8 mouse cellular contexts compared by ENCODE assay signal in genomic region chr12:72085329-72086165, GRCm38 (mm10). TPM values are rescaled to one million over a fixed set of nuclear protein-coding genes. Genes with fewer than 3 reads are reported as not detected.
A peak's percentile ranks its signal among the peaks of the same experiment; 100 is the strongest.
DNase-seq lines count a peak whose midpoint lies in the region; ATAC-seq and TF ChIP-seq lines count a peak whose summit lies in the region.

L3hypdh (minus strand) TSS chr12:72085439.
Jkamp (plus strand) TSS chr12:72085589.

- H3K36me3 ChIP-seq in CH12.LX (replicated peaks in 1 of 2; ENCODE audit: control insufficient read depth in 1 of 2, insufficient read depth in 1 of 2, low read length in 1 of 2) = peaks cover 5 to 8% of the 10 kb centered on the region in 2 experiments
- no peaks in the 10 kb centered on the region for H3K36me3 ChIP-seq in forebrain, embryonic 11.5 days (ENCODE audit: control insufficient read depth, insufficient read depth, low read length)
- peaks cover 5% of the 10 kb centered on the region for H3K36me3 ChIP-seq in heart, embryonic 16.5 days (ENCODE audit: control insufficient read depth, insufficient read depth)
- no peaks in the 10 kb centered on the region for H3K36me3 ChIP-seq in liver, embryonic 15.5 days (replicated peaks)
- peaks cover 8% of the 10 kb centered on the region for H3K36me3 ChIP-seq in neural tube, embryonic 12.5 days

- no peak within 1 kb of the TSS for H3K27ac ChIP-seq in CH12.LX (ENCODE audit: insufficient read depth, low read depth)
- H3K27ac ChIP-seq in forebrain, embryonic 11.5 days (ENCODE audit: low read depth, low read length) = peak within 1 kb of the TSS; percentile 94
- peak within 1 kb of the TSS; percentile 97 for H3K27ac ChIP-seq in heart, embryonic 16.5 days (ENCODE audit: low read length)
- peak within 1 kb of the TSS; percentile 86 for H3K27ac ChIP-seq in liver, embryonic 15.5 days (replicated peaks)
- peak within 1 kb of the TSS; percentile 86 for H3K27ac ChIP-seq in neural tube, embryonic 12.5 days

- WGBS in forebrain, embryonic 11.5 days = under 1% methylated on average over 60 of the region's 60 CpGs
- under 1% methylated on average over 60 of the region's 60 CpGs for WGBS in heart, embryonic 16.5 days
- under 1% methylated on average over 60 of the region's 60 CpGs for WGBS in liver, embryonic 15.5 days (ENCODE audit: insufficient replicate concordance)
- 1% methylated on average over 60 of the region's 60 CpGs for WGBS in neural tube, embryonic 12.5 days

- H3K9me3 ChIP-seq in CH12.LX (replicated peaks; ENCODE audit: low read length) = no peaks in the 10 kb centered on the region
- H3K9me3 ChIP-seq in forebrain, embryonic 11.5 days (ENCODE audit: control insufficient read depth, low read length) = no peaks in the 10 kb centered on the region
- H3K9me3 ChIP-seq in heart, embryonic 16.5 days (replicated peaks; ENCODE audit: control insufficient read depth, low read length) = no peaks in the 10 kb centered on the region
- H3K9me3 ChIP-seq in liver, embryonic 15.5 days (replicated peaks) = no peaks in the 10 kb centered on the region
- no peaks in the 10 kb centered on the region for H3K9me3 ChIP-seq in neural tube, embryonic 12.5 days

- no peak for TF ChIP-seq RAD21 in CH12.LX (IDR thresholded peaks at IDR 0.05; ENCODE audit: low read depth, low read length)

- H3K27me3 ChIP-seq in CH12.LX (replicated peaks) = no peaks in the 10 kb centered on the region
- H3K27me3 ChIP-seq in forebrain, embryonic 11.5 days (ENCODE audit: control insufficient read depth, insufficient read depth, low read length) = no peaks in the 10 kb centered on the region
- no peaks in the 10 kb centered on the region for H3K27me3 ChIP-seq in heart, embryonic 16.5 days (ENCODE audit: control insufficient read depth, insufficient read depth, low read length)
- peaks cover 33% of the 10 kb centered on the region for H3K27me3 ChIP-seq in liver, embryonic 15.5 days
- no peaks in the 10 kb centered on the region for H3K27me3 ChIP-seq in neural tube, embryonic 12.5 days (replicated peaks)

- peak within 1 kb of the TSS; percentile 97 for H3K4me2 ChIP-seq in CH12.LX (ENCODE audit: insufficient read depth, low read depth, poor library complexity, severe bottlenecking)
- peak within 1 kb of the TSS; percentile 88 for H3K4me2 ChIP-seq in forebrain, embryonic 11.5 days (ENCODE audit: low read depth, low read length, severe bottlenecking)
- peak within 1 kb of the TSS; percentile 94 for H3K4me2 ChIP-seq in heart, embryonic 16.5 days (ENCODE audit: low read depth, low read length)
- peak within 1 kb of the TSS; percentile 88 for H3K4me2 ChIP-seq in liver, embryonic 15.5 days
- peak within 1 kb of the TSS; percentile 78 for H3K4me2 ChIP-seq in neural tube, embryonic 12.5 days (replicated peaks)

- ATAC-seq in forebrain, embryonic 11.5 days (replicated peaks; ENCODE audit: low FRiP score) = peak; percentile 97
- ATAC-seq in heart, embryonic 16.5 days (replicated peaks; ENCODE audit: extremely low read depth, insufficient read depth, low FRiP score) = peak; percentile 96
- ATAC-seq in liver, embryonic 15.5 days (ENCODE audit: insufficient read depth) = peak; percentile 87
- ATAC-seq in neural tube, embryonic 12.5 days (ENCODE audit: low FRiP score, low read depth) = peak; percentile 97

- DNase-seq in CH12.LX (ENCODE audit: extremely low read depth) = peak; percentile 100
- peak; percentile 99 for DNase-seq in c-Kit-positive CD71-positive TER-119-negative erythroid progenitor cells, embryonic 14.5 days (ENCODE audit: low read depth)
- peak; percentile 100 for DNase-seq in forebrain, embryonic 11.5 days (ENCODE audit: low spot score)
- peak; percentile 100 for DNase-seq in kidney, postnatal 36 days
- DNase-seq in telencephalon, adult 2 months (ENCODE audit: low read depth, low spot score) = peak; percentile 99

- peaks cover 4 to 21% of the 10 kb centered on the region in 2 experiments; a peak in 3 of 4 replicates for H3K4me1 ChIP-seq in CH12.LX (ENCODE audit: control insufficient read depth in 1 of 2, insufficient read depth in 2 of 2)
- H3K4me1 ChIP-seq in forebrain, embryonic 11.5 days (replicated peaks; ENCODE audit: control insufficient read depth, insufficient read depth, low read length) = peaks cover 6% of the 10 kb centered on the region; the same call in 1 of the 2 replicates
- peaks cover 13% of the 10 kb centered on the region for H3K4me1 ChIP-seq in heart, embryonic 16.5 days (ENCODE audit: control insufficient read depth, insufficient read depth, low read length)
- peaks cover 30% of the 10 kb centered on the region for H3K4me1 ChIP-seq in liver, embryonic 15.5 days (replicated peaks)
- peaks cover 26% of the 10 kb centered on the region for H3K4me1 ChIP-seq in neural tube, embryonic 12.5 days

- no peaks in the 10 kb centered on the region for H3K79me2 ChIP-seq in CH12.LX (replicated peaks; ENCODE audit: control insufficient read depth, extremely low read depth, insufficient read depth, poor library complexity, severe bottlenecking)

- TF ChIP-seq CTCF in CH12.LX (conservative IDR thresholded peaks at IDR 0.05 in 1 of 2, IDR thresholded peaks at IDR 0.05 in 1 of 2; ENCODE audit: low read depth in 2 of 2, low read length in 2 of 2) = no peak

- H3K9ac ChIP-seq in CH12.LX (ENCODE audit: insufficient read depth, low read depth) = peak within 1 kb of the TSS; percentile 82
- peak within 1 kb of the TSS; percentile 88 for H3K9ac ChIP-seq in forebrain, embryonic 11.5 days (ENCODE audit: low read length)
- peak within 1 kb of the TSS; percentile 90 for H3K9ac ChIP-seq in heart, embryonic 16.5 days (ENCODE audit: low read length)
- H3K9ac ChIP-seq in liver, embryonic 15.5 days = peak within 1 kb of the TSS; percentile 73
- H3K9ac ChIP-seq in neural tube, embryonic 12.5 days = peak within 1 kb of the TSS; percentile 76

- in situ Hi-C loops in CH12.LX (cut with MboI; ENCODE audit: low pct_ligation_motif_present, low pct_unique_long_range_greater_than_20kb, low sequenced_read_pairs) = no loop called here

- H3K4me3 ChIP-seq in CH12.LX (replicated peaks in 1 of 3; ENCODE audit: low read depth in 2 of 3, low read length in 2 of 3, poor library complexity in 1 of 3) = peak within 1 kb of the TSS; percentile 81 to 97 (median 84)
- H3K4me3 ChIP-seq in forebrain, embryonic 11.5 days (ENCODE audit: low read depth, low read length) = peak within 1 kb of the TSS; percentile 65
- peak within 1 kb of the TSS; percentile 75 for H3K4me3 ChIP-seq in heart, embryonic 16.5 days (ENCODE audit: low read length)
- peak within 1 kb of the TSS; percentile 86 for H3K4me3 ChIP-seq in liver, embryonic 15.5 days (replicated peaks)
- H3K4me3 ChIP-seq in neural tube, embryonic 12.5 days = peak within 1 kb of the TSS; percentile 53

- dilution Hi-C loops in CH12.LX (cut with MboI; ENCODE audit: extremely low pct_ligation_motif_present, extremely low pct_unique_long_range_greater_than_20kb, low sequenced_read_pairs) = no loop called here

- peak; percentile 65 for TF ChIP-seq POLR2A in CH12.LX (IDR thresholded peaks at IDR 0.05; ENCODE audit: low read depth, low read length)

- TF ChIP-seq EP300 in CH12.LX (IDR thresholded peaks at IDR 0.05; ENCODE audit: low read length) = no peak

TF ChIP-seq in CH12.LX, 34 proteins besides CTCF, POLR2A, EP300 and RAD21 (continues in another document):
- TF ChIP-seq KAT2A (IDR thresholded peaks at IDR 0.05; ENCODE audit: insufficient replicate concordance, low read length) (no peak), ZC3H11A (IDR thresholded peaks at IDR 0.05; ENCODE audit: low read depth, low read length) (no peak), TBP (conservative IDR thresholded peaks at IDR 0.05; ENCODE audit: low read depth, low read length) (0 out of 2 replicates have a peak, but pooled peaks have one; percentile 2), E2F4 (IDR thresholded peaks at IDR 0.05; ENCODE audit: insufficient replicate concordance, low read depth, low read length) (no peak), ZKSCAN1 (IDR thresholded peaks at IDR 0.05; ENCODE audit: borderline replicate concordance, low read depth, low read length) (no peak), POLR2AphosphoS2 (IDR thresholded peaks at IDR 0.05; ENCODE audit: low read depth, low read length) (no peak), MXI1 (IDR thresholded peaks at IDR 0.05; ENCODE audit: low read depth, low read length) (no peak; the same call in none of the 2 replicates), NRF1 (IDR thresholded peaks at IDR 0.05; ENCODE audit: low read depth, low read length) (peak; percentile 9; the same call in 1 of the 2 replicates), BHLHE40 (IDR thresholded peaks at IDR 0.05; ENCODE audit: low read depth, low read length) (no peak; the same call in 1 of the 2 replicates), CHD2 (IDR thresholded peaks at IDR 0.05; ENCODE audit: low read length) (no peak), USF2 (conservative IDR thresholded peaks at IDR 0.05; ENCODE audit: low read depth, low read length) (no peak), PAX5 (IDR thresholded peaks at IDR 0.05; ENCODE audit: low read length) (no peak), MAX (IDR thresholded peaks at IDR 0.05; ENCODE audit: low read length) (peak; percentile 31; the same call in 1 of the 2 replicates), USF1 (IDR thresholded peaks at IDR 0.05; ENCODE audit: low read depth, low read length) (no peak), MAZ (IDR thresholded peaks at IDR 0.05; ENCODE audit: low read depth, low read length) (no peak), MEF2A (IDR thresholded peaks at IDR 0.05; ENCODE audit: borderline replicate concordance, low read depth, low read length) (0 out of 2 replicates have a peak, but pooled peaks have one; percentile 19), UBTF (IDR thresholded peaks at IDR 0.05; ENCODE audit: low read depth, low read length) (peak; percentile 33; the same call in 1 of the 2 replicates)

RNA-seq across cellular contexts. Expression of gene L3hypdh, which starts in this region (rescaled TPM):
- not detected in 2 replicates for total RNA-seq in CH12.LX (2012; rRNA removed)
- total RNA-seq in CH12.LX (2014; rRNA removed) = 0.12 and 0.16 TPM in 2 replicates
- polyA plus RNA-seq in CH12.LX (2012; ENCODE audit: insufficient read length, low read depth) = not detected in 2 replicates
- polyA plus RNA-seq in forebrain, embryonic 11.5 days (2014; fragmentation: Nextera tagmentation; extraction: Ambion mirVana) = 7.4 and 8.3 TPM in 2 replicates
- polyA plus RNA-seq in heart, embryonic 16.5 days (2015; fragmentation: Nextera tagmentation; extraction: Ambion mirVana) = 19.6 and 21.4 TPM in 2 replicates
- 7.6 and 9.2 TPM in 2 replicates for polyA plus RNA-seq in liver, embryonic 15.5 days (2015; fragmentation: Nextera tagmentation; extraction: Ambion mirVana)
- 9.9 and 10.0 TPM in 2 replicates for polyA plus RNA-seq in neural tube, embryonic 12.5 days (2016; fragmentation: Nextera tagmentation; extraction: Ambion mirVana)

RNA-seq across cellular contexts. Expression of gene Jkamp, which starts in this region (rescaled TPM):
- total RNA-seq in CH12.LX (2012; rRNA removed) = 16.8 and 20.0 TPM in 2 replicates
- total RNA-seq in CH12.LX (2014; rRNA removed) = 28.9 and 35.0 TPM in 2 replicates
- 21.6 and 27.5 TPM in 2 replicates for polyA plus RNA-seq in CH12.LX (2012; ENCODE audit: insufficient read length, low read depth)
- 59.9 and 67.3 TPM in 2 replicates for polyA plus RNA-seq in forebrain, embryonic 11.5 days (2014; fragmentation: Nextera tagmentation; extraction: Ambion mirVana)
- 75.3 and 77.9 TPM in 2 replicates for polyA plus RNA-seq in heart, embryonic 16.5 days (2015; fragmentation: Nextera tagmentation; extraction: Ambion mirVana)
- 18.8 and 21.4 TPM in 2 replicates for polyA plus RNA-seq in liver, embryonic 15.5 days (2015; fragmentation: Nextera tagmentation; extraction: Ambion mirVana)
- 108 and 118 TPM in 2 replicates for polyA plus RNA-seq in neural tube, embryonic 12.5 days (2016; fragmentation: Nextera tagmentation; extraction: Ambion mirVana)
